Mouse (Mus musculus): ENCODE data around the gene Flywch2. TPM values are rescaled to one million over a fixed set of nuclear protein-coding genes. Genes with fewer than 3 reads are reported as not detected.
"Not testable (repeated sequence)": the region's sequence is repeated elsewhere in the genome, so short reads cannot be mapped to it uniquely, and the experiment has no call there.

Flywch2 gene
- polyA plus RNA-seq, 1 experiment from 2014 or later: 48.1 TPM

DNA sequence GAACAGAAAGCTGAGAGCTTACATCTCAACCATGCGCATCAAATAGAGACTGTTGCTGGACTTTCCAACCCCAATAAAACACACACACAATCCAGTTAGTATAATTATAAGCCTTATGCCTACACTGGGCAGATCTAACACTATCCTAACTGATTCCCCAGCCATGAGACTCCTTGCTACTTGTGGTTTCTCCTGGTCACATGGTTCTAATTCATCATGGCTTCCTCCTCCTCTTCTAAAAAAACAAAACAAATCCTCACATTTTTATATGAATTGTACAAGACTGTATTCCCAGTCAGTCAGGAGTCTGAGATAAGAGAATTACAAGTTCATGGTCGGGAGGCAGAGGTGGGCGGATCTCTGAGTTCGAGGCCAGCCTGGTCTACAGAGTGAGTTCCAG, 3.1 kb upstream of the Flywch2 start:
- ATAC-seq (ENCODE audit: low FRiP score): no peak
- Histone ChIP-seq H3K36me3 (no peaks in the 10 kb centered on the region), H3K9me3 (replicated peaks) (no peaks in the 10 kb centered on the region), H3K4me3 (no peak overlapping the region), H3K9ac (no peak overlapping the region), H3K4me1 (peaks cover 20% of the 10 kb centered on the region), H3K4me2 (replicated peaks) (no peak overlapping the region), H3K27me3 (no peaks in the 10 kb centered on the region), H3K27ac (no peak overlapping the region)
- 93% methylated on average over 4 of the region's 4 CpGs for WGBS

DNA sequence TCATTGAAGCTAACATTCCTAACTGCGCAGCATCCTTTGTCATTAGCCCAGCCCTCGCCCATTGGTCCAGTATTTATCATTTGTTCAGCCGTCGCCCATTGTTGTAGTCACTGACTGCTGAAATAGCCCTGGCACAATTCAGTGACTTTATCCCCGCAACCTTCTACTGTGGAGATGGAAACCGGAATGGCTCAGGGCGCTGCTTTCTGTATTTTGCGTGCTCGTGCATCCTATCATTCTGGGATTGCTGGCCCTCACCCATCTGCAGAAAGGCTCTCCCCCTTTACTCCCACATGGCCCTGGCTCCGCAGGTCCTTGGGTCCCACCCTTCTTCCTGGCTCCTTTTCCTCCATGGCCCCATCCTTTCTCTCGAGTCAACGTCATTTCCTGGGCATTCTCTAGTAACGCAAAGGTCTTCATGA, 640 bp upstream of the Flywch2 start:
- Histone ChIP-seq H3K4me3 (peak overlapping the region; percentile 59), H3K36me3 (no peaks in the 10 kb centered on the region), H3K4me1 (peaks cover 17% of the 10 kb centered on the region), H3K9me3 (replicated peaks) (no peaks in the 10 kb centered on the region), H3K4me2 (replicated peaks) (peak overlapping the region; percentile 76), H3K27ac (peak overlapping the region; percentile 89), H3K27me3 (no peaks in the 10 kb centered on the region), H3K9ac (peak overlapping the region; percentile 54; the same call in 1 of the 2 replicates)
- 17% methylated on average over 13 of the region's 13 CpGs for WGBS
- peak; percentile 58 for ATAC-seq (ENCODE audit: low FRiP score)

DNA sequence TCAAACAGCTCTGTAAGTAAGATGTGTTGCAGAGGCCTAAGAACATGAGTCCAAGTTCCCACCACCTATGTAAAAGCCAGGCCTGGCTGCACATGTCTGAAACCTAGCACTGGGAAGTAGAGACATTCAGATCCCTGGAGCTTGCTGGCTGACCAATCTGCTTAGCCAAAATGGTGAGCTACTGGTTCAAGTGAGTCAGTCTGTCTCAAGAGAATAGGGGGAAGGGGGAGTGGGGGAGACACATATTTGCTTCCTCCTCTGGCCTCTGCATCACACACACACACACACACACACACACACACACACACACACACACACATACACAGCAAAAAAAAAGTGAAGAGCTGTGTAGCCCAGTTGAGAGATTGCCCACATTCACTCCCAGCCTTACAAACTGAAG, 2.5 kb downstream of the Flywch2 start:
- Histone ChIP-seq H3K36me3 (no peaks in the 10 kb centered on the region), H3K4me3 (no peak overlapping the region), H3K27me3 (no peaks in the 10 kb centered on the region), H3K4me1 (no peaks in the 10 kb centered on the region; the same call in 1 of the 2 replicates), H3K4me2 (replicated peaks) (no peak overlapping the region), H3K9ac (no peak overlapping the region), H3K27ac (no peak overlapping the region), H3K9me3 (replicated peaks) (no peaks in the 10 kb centered on the region)
- ATAC-seq (ENCODE audit: low FRiP score): no peak

DNA sequence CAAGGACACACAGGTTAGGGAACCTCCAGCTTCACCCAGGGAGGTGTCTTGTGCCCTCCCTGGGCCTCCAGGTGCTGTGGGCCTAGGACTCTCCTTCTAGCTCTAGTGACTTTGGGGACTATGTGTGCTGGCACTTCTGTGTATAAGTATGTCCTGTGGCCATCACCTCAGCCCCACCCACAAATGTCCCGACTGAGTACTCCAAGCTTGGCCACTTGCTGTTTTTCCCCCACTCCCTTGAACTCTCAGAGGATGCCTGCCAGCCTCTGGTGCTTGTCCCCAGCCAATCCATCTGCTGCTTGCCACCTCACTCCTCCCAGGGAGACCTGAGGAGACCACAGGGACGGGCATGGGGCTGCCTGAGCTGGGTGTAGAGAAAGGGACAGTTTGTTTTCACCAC, 7.4 kb downstream of the Flywch2 start:
- peaks cover 4% of the 10 kb centered on the region; the same call in 1 of the 2 replicates for H3K4me1 ChIP-seq
- no peaks in the 10 kb centered on the region for H3K9me3 ChIP-seq (replicated peaks)
- no peak overlapping the region for H3K9ac ChIP-seq
- H3K27me3 ChIP-seq: no peaks in the 10 kb centered on the region
- 68% methylated on average over 2 of the region's 2 CpGs for WGBS
- ATAC-seq (ENCODE audit: low FRiP score): no peak
- H3K36me3 ChIP-seq: peaks cover 6% of the 10 kb centered on the region; the same call in 1 of the 2 replicates
- H3K4me3 ChIP-seq: no peak overlapping the region
- H3K27ac ChIP-seq: no peak overlapping the region
- H3K4me2 ChIP-seq (replicated peaks): no peak overlapping the region

DNA sequence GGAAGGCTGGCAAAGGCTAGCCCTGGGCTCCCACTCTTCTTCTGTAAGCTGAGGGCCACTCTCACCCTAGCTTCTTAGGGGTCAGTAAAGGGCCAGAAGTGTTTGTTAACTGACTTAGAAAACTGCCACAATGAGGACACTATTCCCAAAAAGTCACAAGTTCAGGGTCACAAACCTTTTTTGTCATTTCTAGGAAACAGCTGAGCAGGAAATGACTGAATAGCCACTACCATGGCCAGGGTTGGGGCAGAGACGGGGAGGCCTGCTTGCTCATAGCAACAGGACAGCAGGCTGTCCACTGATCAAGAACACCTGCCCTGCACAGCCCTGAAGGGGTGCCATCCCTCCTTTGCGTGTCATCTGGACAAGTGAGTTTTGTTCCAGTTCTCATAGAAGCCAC, 8.7 kb downstream of the Flywch2 start:
- Histone ChIP-seq H3K4me1 (peaks cover 4% of the 10 kb centered on the region; the same call in 1 of the 2 replicates), H3K27me3 (no peaks in the 10 kb centered on the region), H3K36me3 (peaks cover 6% of the 10 kb centered on the region; the same call in 1 of the 2 replicates), H3K9me3 (replicated peaks) (no peaks in the 10 kb centered on the region), H3K4me3 (no peak overlapping the region), H3K9ac (no peak overlapping the region), H3K27ac (no peak overlapping the region), H3K4me2 (replicated peaks) (no peak overlapping the region)
- WGBS: 82% methylated on average over 2 of the region's 2 CpGs
- no peak for ATAC-seq (ENCODE audit: low FRiP score)

DNA sequence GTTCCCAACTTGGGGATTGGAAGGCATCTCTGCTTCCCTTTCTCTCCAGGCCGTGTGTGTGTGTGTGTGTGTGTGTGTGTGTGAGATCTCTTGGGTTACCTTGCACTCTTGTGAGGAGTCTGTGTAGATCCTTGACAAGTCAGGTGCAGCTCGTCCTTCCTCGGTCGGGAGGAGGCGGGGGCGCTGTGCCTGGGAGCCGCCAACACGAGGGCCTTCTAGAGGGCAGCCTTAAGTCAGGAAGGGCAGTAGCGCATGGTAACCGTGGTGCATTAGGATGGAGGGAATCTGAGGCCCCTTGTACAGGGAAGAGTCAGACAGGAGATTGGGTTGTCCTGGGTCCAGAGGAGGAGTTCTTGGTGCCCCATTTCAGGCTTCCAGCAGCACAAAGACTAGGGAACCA, 9.7 kb downstream of the Flywch2 start:
- Histone ChIP-seq H3K27ac (no peak overlapping the region), H3K4me3 (no peak overlapping the region), H3K27me3 (no peaks in the 10 kb centered on the region), H3K4me1 (peaks cover 8% of the 10 kb centered on the region; the same call in 1 of the 2 replicates), H3K9me3 (replicated peaks) (no peaks in the 10 kb centered on the region), H3K4me2 (replicated peaks) (no peak overlapping the region), H3K36me3 (peaks cover 6% of the 10 kb centered on the region; the same call in 1 of the 2 replicates), H3K9ac (no peak overlapping the region)
- no peak for ATAC-seq (ENCODE audit: low FRiP score)
- WGBS: 82% methylated on average over 10 of the region's 10 CpGs

DNA sequence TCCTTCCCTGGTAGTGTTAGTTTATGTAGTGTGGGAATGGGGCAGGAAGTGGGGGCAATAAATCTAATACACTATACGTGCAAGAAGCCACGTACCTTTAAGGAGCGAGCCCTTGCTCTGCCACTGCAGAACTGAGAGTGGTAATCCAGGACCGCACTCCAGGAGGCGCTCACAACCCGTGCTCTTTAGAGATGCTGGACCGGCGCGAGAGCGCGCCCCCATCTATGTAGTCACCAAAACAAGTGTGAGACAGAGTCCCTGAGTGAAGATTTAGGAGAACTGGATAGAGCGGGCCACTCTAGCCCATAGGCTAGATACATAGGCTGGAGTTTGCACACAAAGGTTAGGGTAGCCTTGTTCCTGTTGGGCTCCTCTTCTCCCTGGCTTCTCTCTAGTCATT, 11.8 kb downstream of the Flywch2 start:
- H3K4me1 ChIP-seq: peaks cover 18% of the 10 kb centered on the region
- 0 out of 2 replicates have a peak overlapping the region, but pooled peaks have one; percentile 15 for H3K9ac ChIP-seq
- no peak overlapping the region for H3K4me3 ChIP-seq
- H3K9me3 ChIP-seq (replicated peaks): no peaks in the 10 kb centered on the region
- H3K4me2 ChIP-seq (replicated peaks): no peak overlapping the region; the same call in 1 of the 2 replicates
- WGBS: 8% methylated on average over 12 of the region's 12 CpGs
- peaks cover 6% of the 10 kb centered on the region; the same call in 1 of the 2 replicates for H3K36me3 ChIP-seq
- no peak overlapping the region for H3K27ac ChIP-seq
- H3K27me3 ChIP-seq: no peaks in the 10 kb centered on the region
- ATAC-seq (ENCODE audit: low FRiP score): no peak

DNA sequence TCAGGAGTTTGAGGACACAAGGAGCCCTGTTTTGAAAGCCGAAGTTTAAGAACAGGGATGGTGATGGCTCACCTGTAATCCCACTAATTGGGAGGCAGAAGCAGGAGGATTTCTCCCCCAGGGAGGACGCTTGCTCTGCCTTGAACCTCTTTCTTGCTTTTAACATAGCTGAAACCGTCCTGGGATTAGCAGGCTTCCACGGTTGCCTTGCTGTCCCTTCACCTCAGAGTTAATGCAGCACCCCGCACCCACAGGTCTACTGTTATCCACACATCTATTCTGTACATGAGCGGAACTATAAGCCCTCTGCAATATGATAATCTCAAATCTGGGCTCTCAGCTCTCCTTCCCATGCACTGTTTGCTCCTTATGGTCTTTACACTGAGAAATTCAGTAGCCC, 12.2 kb downstream of the Flywch2 start:
- Histone ChIP-seq H3K4me1 (peaks cover 18% of the 10 kb centered on the region), H3K36me3 (peaks cover 8% of the 10 kb centered on the region), H3K9me3 (replicated peaks) (no peaks in the 10 kb centered on the region), H3K9ac (no peak overlapping the region), H3K27ac (no peak overlapping the region), H3K4me3 (no peak overlapping the region), H3K27me3 (no peaks in the 10 kb centered on the region), H3K4me2 (replicated peaks) (no peak overlapping the region; the same call in 1 of the 2 replicates)
- WGBS: 76% methylated on average over 6 of the region's 6 CpGs
- ATAC-seq (ENCODE audit: low FRiP score): no peak

DNA sequence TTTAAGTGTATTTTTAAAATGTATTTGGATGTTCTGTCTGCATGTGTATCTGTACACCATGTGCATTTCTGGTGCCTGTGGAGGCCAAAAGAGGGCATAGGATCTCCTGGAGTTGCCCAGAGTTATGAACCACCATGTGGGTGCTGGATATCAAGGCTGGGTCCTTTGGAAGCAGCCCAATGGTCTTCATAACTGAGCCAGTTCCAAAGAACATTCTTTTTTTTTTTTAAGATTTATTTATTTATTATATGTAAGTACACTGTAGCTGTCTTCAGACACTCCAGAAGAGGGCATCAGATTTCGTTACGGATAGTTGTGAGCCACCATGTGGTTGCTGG, 13.7 kb downstream of the Flywch2 start:
- H3K27ac ChIP-seq; ATAC-seq (ENCODE audit: low FRiP score); H3K27me3 ChIP-seq; H3K9me3 ChIP-seq (replicated peaks): not testable (repeated sequence)
- peak overlapping the region; percentile 50; the same call in 1 of the 2 replicates for H3K9ac ChIP-seq
- H3K4me1 ChIP-seq: peaks cover 18% of the 10 kb centered on the region
- peak overlapping the region; percentile 63 for H3K4me2 ChIP-seq (replicated peaks)
- WGBS: 80% methylated on average over 2 of the region's 2 CpGs
- H3K4me3 ChIP-seq: peak overlapping the region; percentile 86
- H3K36me3 ChIP-seq: peaks cover 18% of the 10 kb centered on the region

DNA sequence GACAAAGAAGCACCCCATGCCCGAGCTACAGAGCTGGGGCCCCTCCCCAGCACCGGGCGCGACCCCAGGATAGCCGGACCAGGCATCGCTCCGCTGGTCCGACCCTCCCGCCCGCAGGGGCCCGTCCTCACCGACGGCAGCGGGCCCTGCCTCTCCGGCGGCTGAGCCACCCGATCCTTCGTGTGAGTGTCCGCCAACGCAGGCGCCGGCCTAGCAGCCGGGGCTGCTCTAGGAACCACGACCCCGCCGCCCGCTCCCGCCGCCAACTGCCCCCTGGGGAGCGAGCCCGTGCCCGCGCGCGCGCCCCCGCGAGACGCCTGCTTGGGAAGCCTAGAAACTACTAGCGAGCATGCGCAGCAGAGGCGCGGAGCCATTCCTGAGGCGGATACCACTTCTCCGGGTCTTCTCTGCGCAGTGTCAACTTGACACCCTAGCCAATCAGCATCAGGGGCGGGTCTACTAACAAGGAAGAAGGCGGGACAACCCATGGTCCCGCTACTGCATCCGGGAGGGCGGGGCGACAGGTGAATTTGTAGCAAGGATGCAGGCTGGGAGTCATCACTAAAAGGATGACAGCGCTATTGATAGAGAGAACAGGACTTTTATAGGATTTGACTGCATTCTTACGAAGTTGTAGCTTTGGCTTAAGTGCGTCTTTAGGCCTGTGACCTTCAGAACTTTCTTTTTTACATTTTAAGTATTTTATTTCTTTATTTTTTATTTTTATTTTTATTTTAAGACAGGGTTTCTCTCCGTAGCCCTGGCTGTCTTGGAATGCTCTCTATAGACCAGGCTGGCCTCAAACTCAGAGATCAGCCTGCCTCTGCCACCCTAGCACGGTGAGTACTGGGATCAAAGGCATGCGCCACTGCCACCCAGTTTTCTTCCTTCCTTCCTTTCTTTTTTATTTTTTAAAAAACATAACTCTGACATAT, 14.3 kb downstream of the Flywch2 start, which contains the start of gene Flywch1:
TSS of gene Flywch1 (minus strand) at position 319 of the 935 bp plus-strand sequence.
- Histone ChIP-seq H3K27ac (peak within 1 kb of the TSS; percentile 91), H3K36me3 (peaks cover 20% of the 10 kb centered on the region), H3K9ac (peak within 1 kb of the TSS; percentile 96), H3K4me1 (peaks cover 18% of the 10 kb centered on the region), H3K27me3 (no peaks in the 10 kb centered on the region), H3K9me3 (replicated peaks) (no peaks in the 10 kb centered on the region), H3K4me2 (replicated peaks) (peak within 1 kb of the TSS; percentile 63), H3K4me3 (peak within 1 kb of the TSS; percentile 86)
- peak; percentile 98 for ATAC-seq (ENCODE audit: low FRiP score)
- WGBS: 3% methylated on average over 58 of the region's 58 CpGs

DNA sequence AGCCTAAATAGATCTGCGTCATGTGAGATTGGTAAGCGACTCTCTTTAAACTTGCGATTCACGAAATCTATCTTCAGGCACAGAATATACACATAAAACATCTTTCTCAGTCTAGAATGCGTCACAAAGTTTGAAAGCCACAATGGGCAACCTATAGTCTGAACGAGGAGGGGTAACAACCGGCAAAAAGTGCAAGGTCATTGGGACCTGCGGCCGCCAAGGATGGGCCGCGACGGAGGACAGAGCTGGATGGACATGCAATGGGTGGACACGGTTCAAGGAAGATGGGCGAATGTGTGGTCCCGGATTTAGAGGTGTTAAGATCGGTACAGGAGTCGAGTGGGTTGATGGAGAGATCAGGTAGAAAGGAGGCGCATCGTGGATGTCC, 15.0 kb downstream of the Flywch2 start:
- Histone ChIP-seq H3K4me1 (peaks cover 18% of the 10 kb centered on the region), H3K27ac (peak overlapping the region; percentile 91), H3K4me2 (replicated peaks) (peak overlapping the region; percentile 63), H3K4me3 (peak overlapping the region; percentile 86), H3K9ac (peak overlapping the region; percentile 96), H3K9me3 (replicated peaks) (no peaks in the 10 kb centered on the region), H3K27me3 (no peaks in the 10 kb centered on the region), H3K36me3 (peaks cover 16% of the 10 kb centered on the region)
- WGBS: under 1% methylated on average over 19 of the region's 19 CpGs
- peak; percentile 59; the same call in 1 of the 2 replicates for ATAC-seq (ENCODE audit: low FRiP score)

DNA sequence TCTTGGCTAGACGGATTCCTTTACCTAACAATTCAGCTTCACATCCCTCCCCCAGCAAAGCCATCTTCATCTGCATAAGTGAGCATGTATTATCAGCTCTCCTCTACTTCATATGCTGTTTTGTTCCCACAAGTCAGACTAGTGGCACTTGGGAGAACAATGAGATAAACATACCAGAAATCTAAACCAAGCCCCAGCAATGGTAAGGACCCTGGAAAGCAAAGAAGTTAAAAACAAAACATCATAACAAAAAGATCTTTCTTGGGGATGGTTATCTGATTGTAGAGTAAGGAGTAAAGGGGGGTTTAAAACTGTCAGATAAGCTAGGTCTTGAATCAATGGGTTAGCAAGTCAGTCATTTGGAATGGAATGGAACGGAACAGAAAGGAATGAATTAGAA, 15.4 kb downstream of the Flywch2 start:
- H3K36me3 ChIP-seq: peaks cover 16% of the 10 kb centered on the region
- H3K4me1 ChIP-seq: peaks cover 18% of the 10 kb centered on the region
- ATAC-seq (ENCODE audit: low FRiP score): no peak
- H3K27ac ChIP-seq: peak overlapping the region; percentile 91
- H3K4me3 ChIP-seq: peak overlapping the region; percentile 86
- H3K9me3 ChIP-seq (replicated peaks): no peaks in the 10 kb centered on the region
- 8% methylated on average over 2 of the region's 2 CpGs for WGBS
- no peaks in the 10 kb centered on the region for H3K27me3 ChIP-seq
- H3K4me2 ChIP-seq (replicated peaks): peak overlapping the region; percentile 63
- peak overlapping the region; percentile 96 for H3K9ac ChIP-seq

All from hindbrain, embryonic 12.5 days (tissue).